Mouse (Mus musculus) limb, embryonic 11.5 days (tissue): ENCODE measurements around the gene Apol6. TPM values are rescaled to one million over a fixed set of nuclear protein-coding genes. Genes with fewer than 3 reads are reported as not detected.

Source experiments
- ATAC-seq: fragments of 200-750 bp; cut with Nextera tagmentation; 2 replicates; pipeline ENCODE4 v1.8.0; 2017; ENCODE audit warnings: low read depth; ENCODE audit not compliant: insufficient number of reproducible peaks, low FRiP score, low TSS enrichment
- DNase-seq: peaks from one replicate; pipeline ENCODE4 v3.0.0-alpha.2; 2015; ENCODE audit warnings: low spot score
- H3K27ac ChIP-seq: fragments of 300-500 bp; sonication (generic); replicated peaks from 2 replicates; pipeline ENCODE4 v1.5.1; 2014; ENCODE audit warnings: low read depth, mild to moderate bottlenecking, low read length
- H3K27me3 ChIP-seq: fragments of 300-500 bp; sonication (generic); 2 replicates; pipeline ENCODE4 v1.6.1; 2014; ENCODE audit warnings: mild to moderate bottlenecking, low read length, mixed read lengths; ENCODE audit not compliant: control insufficient read depth, insufficient read depth
- H3K36me3 ChIP-seq: fragments of 300-500 bp; sonication (generic); 2 replicates; pipeline ENCODE4 v1.6.1; 2014; ENCODE audit warnings: mild to moderate bottlenecking, low read length, moderate library complexity, mixed read lengths; ENCODE audit not compliant: control insufficient read depth, insufficient read depth
- H3K4me1 ChIP-seq: fragments of 300-500 bp; sonication (generic); 2 replicates; pipeline ENCODE4 v1.6.1; 2014; ENCODE audit warnings: low read length, mixed read lengths; ENCODE audit not compliant: control insufficient read depth, insufficient read depth
- H3K4me2 ChIP-seq: fragments of 300-500 bp; sonication (generic); 2 replicates; pipeline ENCODE4 v1.6.1; 2014; ENCODE audit warnings: low read depth, mild to moderate bottlenecking, moderate library complexity; ENCODE audit not compliant: severe bottlenecking
- H3K4me3 ChIP-seq: fragments of 300-500 bp; sonication (generic); 2 replicates; pipeline ENCODE4 v1.5.1; 2014; ENCODE audit warnings: low read depth, low read length
- H3K9ac ChIP-seq: fragments of 300-500 bp; sonication (generic); 2 replicates; pipeline ENCODE4 v1.6.1; 2014; ENCODE audit warnings: mild to moderate bottlenecking, low read length
- H3K9me3 ChIP-seq: fragments of 300-500 bp; sonication (generic); 2 replicates; pipeline ENCODE4 v1.6.1; 2016; ENCODE audit warnings: low read length; ENCODE audit not compliant: control insufficient read depth
- WGBS: fragments of 180-500 bp; shearing (Covaris S2); extraction: QIAGEN DNeasy Blood & Tissue Kit; methylation state at CpG from one replicate; pipeline ENCODE4 v1.1.7; 2014; 5-methylcytosine and 5-hydroxymethylcytosine counted together
- polyA plus RNA-seq: library from polyadenylated mRNA; unstranded; fragments of >200 nt; fragmentation: Nextera tagmentation; extraction: Ambion mirVana; gene quantifications from 2 replicates; pipeline ENCODE4 v1.2.1, GENCODE M21; 2014

Apol6 gene
- polyA plus RNA-seq, 1 experiment from 2014 or later = not detected

GRCm38 (mm10) chr15:77079256-77079822, 34.8 kb downstream of the Apol6 start:
- Histone ChIP-seq H3K27me3 (no peaks in the 10 kb centered on the region), H3K9ac (no peak overlapping the region), H3K27ac (no peak overlapping the region), H3K36me3 (peaks cover 11% of the 10 kb centered on the region; the same call in 1 of the 2 replicates), H3K4me2 (no peak overlapping the region), H3K9me3 (no peaks in the 10 kb centered on the region), H3K4me3 (no peak overlapping the region), H3K4me1 (no peaks in the 10 kb centered on the region)
- DNase-seq (no peak), ATAC-seq (no peak)
- WGBS = 81% methylated on average over 14 of the region's 14 CpGs

DNA sequence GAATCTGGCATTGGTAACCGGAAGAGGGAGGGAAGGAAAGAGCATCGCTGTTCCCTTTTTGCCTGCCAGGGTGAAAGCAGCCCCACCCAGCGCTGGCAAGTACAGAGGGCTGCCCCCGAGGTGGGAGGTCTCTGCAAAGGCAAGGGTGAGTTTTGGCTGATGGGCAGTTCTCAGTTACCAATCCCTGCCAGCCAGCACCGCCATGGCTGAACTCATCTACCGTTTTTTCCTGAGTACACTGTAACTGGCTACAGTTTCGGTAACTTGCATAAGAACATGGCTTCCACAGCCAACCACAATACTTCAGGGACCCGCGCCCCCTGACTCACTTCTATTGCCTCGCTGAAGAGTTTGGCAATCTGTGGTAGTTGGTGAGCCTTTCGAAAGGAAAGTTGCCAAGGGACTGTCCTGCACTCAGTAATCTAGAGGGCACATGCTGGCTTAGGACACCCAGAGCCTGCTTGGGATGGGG, 35.4 kb downstream of the Apol6 start:
- Histone ChIP-seq H3K27me3 (no peaks in the 10 kb centered on the region), H3K9ac (no peak overlapping the region), H3K4me1 (no peaks in the 10 kb centered on the region), H3K9me3 (no peaks in the 10 kb centered on the region), H3K36me3 (peaks cover 11% of the 10 kb centered on the region; the same call in 1 of the 2 replicates), H3K27ac (no peak overlapping the region), H3K4me2 (no peak overlapping the region), H3K4me3 (no peak overlapping the region)
- DNase-seq (no peak), ATAC-seq (no peak)
- WGBS = 76% methylated on average over 11 of the region's 11 CpGs

DNA sequence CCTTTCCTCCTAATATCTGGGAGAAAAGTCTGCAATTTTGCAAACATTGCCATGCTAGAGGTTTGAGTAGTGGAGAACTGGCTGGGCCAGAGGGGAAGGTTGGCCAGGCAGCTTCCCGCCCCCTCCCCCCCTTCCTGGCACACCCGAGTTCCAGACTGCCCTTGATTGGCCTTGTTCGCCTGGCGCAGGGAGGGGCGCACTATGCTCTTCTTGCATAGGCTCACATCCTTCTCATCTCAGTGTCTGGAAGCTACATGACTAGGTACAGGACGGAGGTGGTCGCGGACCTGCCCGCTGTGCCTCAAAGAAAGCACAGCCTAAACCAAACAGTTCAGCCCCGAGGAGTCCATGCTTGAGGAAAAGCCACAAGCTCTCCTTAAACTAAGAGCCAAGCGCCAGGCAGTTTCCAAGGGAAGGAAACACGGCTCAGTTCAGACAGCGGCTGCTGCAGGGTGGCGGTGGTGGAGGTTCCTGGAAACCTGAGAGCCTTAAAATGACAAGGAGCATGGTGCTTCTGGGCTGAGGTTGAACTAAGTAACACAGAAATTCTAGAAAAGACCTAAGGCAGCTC, 36.2 kb downstream of the Apol6 start:
- no peaks in the 10 kb centered on the region for H3K9me3 ChIP-seq
- peaks cover 11% of the 10 kb centered on the region; the same call in 1 of the 2 replicates for H3K36me3 ChIP-seq
- WGBS = 82% methylated on average over 14 of the region's 14 CpGs
- DNase-seq (no peak), ATAC-seq (no peak)
- no peak overlapping the region for H3K4me3 ChIP-seq
- no peaks in the 10 kb centered on the region for H3K27me3 ChIP-seq
- H3K4me1 ChIP-seq = no peaks in the 10 kb centered on the region
- no peak overlapping the region for H3K9ac ChIP-seq
- no peak overlapping the region for H3K4me2 ChIP-seq
- H3K27ac ChIP-seq = no peak overlapping the region

- DNase-seq (no peak), ATAC-seq (no peak)
- WGBS = 82% methylated on average over 5 of the region's 5 CpGs
- no peaks in the 10 kb centered on the region for H3K27me3 ChIP-seq
- H3K4me3 ChIP-seq = no peak overlapping the region
- H3K9me3 ChIP-seq = no peaks in the 10 kb centered on the region
- H3K4me2 ChIP-seq = no peak overlapping the region
- H3K4me1 ChIP-seq = no peaks in the 10 kb centered on the region
- H3K36me3 ChIP-seq = peaks cover 11% of the 10 kb centered on the region; the same call in 1 of the 2 replicates
- no peak overlapping the region for H3K9ac ChIP-seq
- H3K27ac ChIP-seq = no peak overlapping the region
Measured at GRCm38 (mm10) chr15:77081454-77081853, 36.9 kb downstream of the Apol6 start.

DNA sequence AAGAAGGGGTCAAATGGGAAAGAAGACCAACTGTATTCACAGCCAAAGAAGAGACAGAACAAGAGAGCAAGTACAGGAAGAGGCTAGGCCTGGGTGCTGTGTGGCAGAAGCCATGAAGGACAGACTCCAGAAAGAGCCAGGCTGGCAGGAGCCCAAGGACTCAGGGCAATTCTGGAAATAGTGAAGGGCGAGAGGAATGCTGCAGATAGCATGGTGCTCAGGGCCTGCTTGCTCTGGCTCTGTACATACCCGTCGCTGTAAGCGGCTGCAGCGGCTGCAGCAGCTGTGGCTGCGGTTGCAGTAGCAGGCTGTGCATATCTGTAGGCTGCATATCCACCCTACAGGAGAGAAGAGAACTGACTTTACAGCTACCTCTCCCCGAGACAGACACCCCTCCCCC, 41.3 kb downstream of the Apol6 start:
- Histone ChIP-seq H3K4me2 (no peak overlapping the region), H3K4me1 (no peaks in the 10 kb centered on the region), H3K27me3 (no peaks in the 10 kb centered on the region), H3K4me3 (no peak overlapping the region), H3K9me3 (no peaks in the 10 kb centered on the region), H3K27ac (no peak overlapping the region), H3K9ac (no peak overlapping the region), H3K36me3 (peaks cover 4% of the 10 kb centered on the region; the same call in 1 of the 2 replicates)
- ATAC-seq (no peak), DNase-seq (no peak)
- 94% methylated on average over 7 of the region's 7 CpGs for WGBS

DNA sequence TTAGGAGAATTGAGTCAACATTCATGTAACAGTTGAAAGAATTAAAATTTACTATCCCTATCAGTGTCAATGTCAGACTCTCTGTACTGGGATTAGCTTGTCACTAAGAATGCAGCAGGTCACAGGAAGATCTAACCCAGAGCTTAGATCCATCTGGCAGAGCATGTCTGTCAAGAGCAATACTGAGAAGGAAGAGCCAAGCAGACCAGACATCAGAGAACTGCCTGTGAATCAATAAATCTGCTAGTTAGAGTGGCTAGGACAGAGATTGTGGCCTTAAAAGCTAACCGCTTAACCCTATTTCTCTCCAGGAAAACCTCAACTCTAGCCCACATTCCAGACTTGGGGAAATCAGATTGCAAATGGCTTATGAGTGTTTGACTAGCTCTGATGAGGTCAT, 42.0 kb downstream of the Apol6 start:
- Histone ChIP-seq H3K9ac (no peak overlapping the region), H3K27ac (no peak overlapping the region), H3K9me3 (no peaks in the 10 kb centered on the region), H3K4me2 (no peak overlapping the region), H3K36me3 (peaks cover 4% of the 10 kb centered on the region; the same call in 1 of the 2 replicates), H3K27me3 (no peaks in the 10 kb centered on the region), H3K4me1 (no peaks in the 10 kb centered on the region), H3K4me3 (no peak overlapping the region)
- no peak for ATAC-seq
- WGBS = 100% methylated on average over 1 of the region's 1 CpGs
- no peak for DNase-seq

GRCm38 (mm10) chr15:77089249-77089648, 44.7 kb downstream of the Apol6 start:
- Histone ChIP-seq H3K4me2 (no peak overlapping the region), H3K27me3 (no peaks in the 10 kb centered on the region), H3K27ac (no peak overlapping the region), H3K9me3 (no peaks in the 10 kb centered on the region), H3K4me1 (no peaks in the 10 kb centered on the region), H3K9ac (no peak overlapping the region), H3K36me3 (peaks cover 3% of the 10 kb centered on the region; the same call in 1 of the 2 replicates), H3K4me3 (no peak overlapping the region)
- no peak for ATAC-seq
- no peak for DNase-seq
- 80% methylated on average over 11 of the region's 11 CpGs for WGBS

DNA sequence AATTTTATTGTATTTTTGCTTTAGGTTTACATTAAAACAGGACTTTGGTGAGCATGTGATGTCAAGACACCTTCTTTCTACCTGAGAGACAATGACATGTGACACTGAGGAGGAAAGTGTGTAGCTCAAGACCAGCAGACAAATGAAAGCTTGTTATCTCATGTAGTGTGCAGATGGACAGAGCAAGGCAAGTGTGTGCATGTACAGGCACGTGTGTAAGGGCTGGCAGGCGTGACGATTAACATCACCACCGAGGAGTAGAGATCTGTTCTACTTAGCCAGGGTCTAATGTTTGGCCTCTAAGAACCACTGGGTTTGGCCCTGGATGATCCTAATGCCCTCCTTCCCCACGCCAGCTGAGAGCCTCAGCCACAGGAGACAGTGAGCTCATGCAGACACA, 46.0 kb downstream of the Apol6 start:
- DNase-seq (no peak), ATAC-seq (no peak)
- H3K27ac ChIP-seq = no peak overlapping the region
- no peak overlapping the region for H3K9ac ChIP-seq
- H3K4me2 ChIP-seq = no peak overlapping the region
- H3K4me3 ChIP-seq = no peak overlapping the region
- 84% methylated on average over 5 of the region's 5 CpGs for WGBS
- H3K36me3 ChIP-seq = peaks cover 3% of the 10 kb centered on the region; the same call in 1 of the 2 replicates
- H3K27me3 ChIP-seq = no peaks in the 10 kb centered on the region
- H3K4me1 ChIP-seq = no peaks in the 10 kb centered on the region
- no peaks in the 10 kb centered on the region for H3K9me3 ChIP-seq
